Mouse (Mus musculus) liver, adult 2 months (tissue): ENCODE measurements around the gene Fdx1l.

Source experiments
- CTCF ChIP-seq: fragments of 200-500 bp; IDR thresholded peaks from 2 replicates; pipeline ENCODE4 v1.5.1; 2011; ENCODE audit warnings: low read depth, low read length, control low read depth
- POLR2A ChIP-seq: fragments of 200-500 bp; IDR thresholded peaks from 2 replicates; pipeline ENCODE4 v1.6.1; 2011; ENCODE audit warnings: low read length, control low read depth; ENCODE audit not compliant: insufficient read depth; ENCODE audit errors: extremely low read depth

DNA sequence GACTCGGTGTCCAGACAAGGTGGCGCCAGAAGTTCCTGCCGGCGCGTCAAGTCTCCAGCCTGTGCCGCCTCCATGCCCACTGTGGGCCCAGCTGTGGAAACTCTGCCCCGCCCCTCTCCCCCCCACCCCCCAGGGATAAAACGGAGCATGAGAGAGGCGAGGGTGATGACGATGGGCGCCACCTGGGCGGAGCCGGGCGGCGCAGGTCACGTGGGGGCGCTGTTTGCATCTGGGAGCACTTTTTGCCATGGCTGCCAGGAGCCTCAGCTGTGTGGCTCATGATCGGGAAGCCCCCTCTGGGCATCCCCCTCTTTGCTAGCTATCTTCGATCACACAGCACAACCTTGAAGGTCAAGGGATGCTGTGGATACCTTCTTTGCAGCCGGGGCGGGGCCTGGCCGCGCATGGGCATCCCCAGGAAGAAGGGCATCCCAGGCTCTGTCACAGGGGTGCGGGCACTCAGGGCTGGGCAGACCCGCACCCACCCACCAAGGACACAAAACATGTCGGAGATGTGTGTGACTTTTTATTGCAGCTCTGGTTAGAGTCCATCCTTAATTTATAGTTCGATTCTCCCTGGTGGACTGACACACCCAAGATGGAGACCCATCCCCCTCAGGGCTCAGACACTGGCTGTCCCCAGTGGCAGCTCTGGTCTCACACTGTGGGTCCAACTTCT is 6.3 kb downstream of the Fdx1l start, which contains the start of gene Zglp1:
- no peak for TF ChIP-seq CTCF
- no peak for TF ChIP-seq POLR2A
